8 mouse cellular contexts compared by ENCODE assay signal in genomic region chr6:111372626-111373380, GRCm38 (mm10).
A peak's percentile ranks its signal among the peaks of the same experiment; 100 is the strongest.
DNase-seq lines count a peak whose midpoint lies in the region; ATAC-seq lines count a peak whose summit lies in the region.
"Had no signal": no experiment of that assay in that cellular context is flagged by ENCODE, and none has a peak within 500 bp of the region (broad histone marks: within the 10 kb centered on the region; RNA-seq: fewer than 3 reads in every experiment).

No protein-coding gene starts in this region.

- peak; percentile 72 for ATAC-seq in cerebellum, adult (ENCODE audit: insufficient number of reproducible peaks, low FRiP score, low TSS enrichment)
- peak; percentile 78 for ATAC-seq in hindbrain, embryonic 14.5 days (ENCODE audit: low FRiP score)
- peak; percentile 81 for ATAC-seq in midbrain, embryonic 12.5 days (ENCODE audit: low FRiP score, low read depth)

- H3K36me3 ChIP-seq in hindbrain, embryonic 14.5 days (replicated peaks; ENCODE audit: control insufficient read depth, insufficient read depth), result no peaks in the 10 kb centered on the region
- no peaks in the 10 kb centered on the region for H3K36me3 ChIP-seq in midbrain, embryonic 12.5 days
- H3K36me3 ChIP-seq: lung, embryonic 15.5 days had no signal

- H3K4me2 ChIP-seq in hindbrain, embryonic 14.5 days (replicated peaks), result no peak overlapping the region
- H3K4me2 ChIP-seq in midbrain, embryonic 12.5 days (replicated peaks), result no peak overlapping the region
- H3K4me2 ChIP-seq: lung, embryonic 15.5 days had no signal

- peaks cover 20% of the 10 kb centered on the region for H3K4me1 ChIP-seq in hindbrain, embryonic 14.5 days (replicated peaks; ENCODE audit: control insufficient read depth, insufficient read depth, low read length)
- peaks cover 27% of the 10 kb centered on the region for H3K4me1 ChIP-seq in midbrain, embryonic 12.5 days
- H3K4me1 ChIP-seq: lung, embryonic 15.5 days had no signal

- H3K4me3 ChIP-seq in hindbrain, embryonic 14.5 days (replicated peaks; ENCODE audit: low read length), result no peak overlapping the region
- H3K4me3 ChIP-seq in midbrain, embryonic 12.5 days, result no peak overlapping the region
- H3K4me3 ChIP-seq: lung, embryonic 15.5 days had no signal

- H3K9me3 ChIP-seq in hindbrain, embryonic 14.5 days (ENCODE audit: control insufficient read depth, low read length), result no peaks in the 10 kb centered on the region
- H3K9me3 ChIP-seq in midbrain, embryonic 12.5 days, result no peaks in the 10 kb centered on the region
- H3K9me3 ChIP-seq: lung, embryonic 15.5 days had no signal

- H3K27ac ChIP-seq in hindbrain, embryonic 14.5 days, result 0 out of 2 replicates have a peak overlapping the region, but pooled peaks have one; percentile 49
- peak overlapping the region; percentile 43 for H3K27ac ChIP-seq in midbrain, embryonic 12.5 days (replicated peaks)
- H3K27ac ChIP-seq: lung, embryonic 15.5 days had no signal

- H3K27me3 ChIP-seq in hindbrain, embryonic 14.5 days (ENCODE audit: control insufficient read depth, insufficient read depth, low read length), result no peaks in the 10 kb centered on the region
- no peaks in the 10 kb centered on the region for H3K27me3 ChIP-seq in midbrain, embryonic 12.5 days
- H3K27me3 ChIP-seq: lung, embryonic 15.5 days had no signal

- DNase-seq in cerebellum, adult 9-11 months, result peak; percentile 66
- DNase-seq in hindbrain, embryonic 14.5 days (ENCODE audit: low spot score), result peak; percentile 52
- DNase-seq in ovary, adult 18-20 months (ENCODE audit: low spot score), result no peak
- DNase-seq in kidney, postnatal 25 days, result no peak
- no peak for DNase-seq in gastrocnemius, postnatal 25 days

- no peak overlapping the region for H3K9ac ChIP-seq in hindbrain, embryonic 14.5 days
- no peak overlapping the region for H3K9ac ChIP-seq in midbrain, embryonic 12.5 days (replicated peaks)
- H3K9ac ChIP-seq: lung, embryonic 15.5 days had no signal

- WGBS in hindbrain, embryonic 14.5 days, result 27% methylated on average over 11 of the region's 11 CpGs
- WGBS in midbrain, embryonic 12.5 days, result 30% methylated on average over 10 of the region's 11 CpGs

Comparison
In these comparisons a context has a peak if more than half of its experiments do, and no peak if none do; other contexts are left out.
1. DNase-seq: peak in cerebellum, adult 9-11 months (single experiment) and hindbrain, embryonic 14.5 days (single experiment); none in ovary, adult 18-20 months (single experiment), kidney, postnatal 25 days (0 of 2) and gastrocnemius, postnatal 25 days (single experiment).
2. Peak in every context shown above with its lines, with median percentiles within 50 percentile points of each other: ATAC-seq.